Mouse (Mus musculus) cerebellum, adult 18-20 months (tissue): Measurements from ENCODE around the gene Myl7.
"Not testable (repeated sequence)": the region's sequence is repeated elsewhere in the genome, so short reads cannot be mapped to it uniquely, and the experiment has no call there.

Experiments
- DNase-seq, 2 experiments: peaks; one replicate each; pipeline ENCODE4 v3.0.0; 2021

Myl7 gene

DNA sequence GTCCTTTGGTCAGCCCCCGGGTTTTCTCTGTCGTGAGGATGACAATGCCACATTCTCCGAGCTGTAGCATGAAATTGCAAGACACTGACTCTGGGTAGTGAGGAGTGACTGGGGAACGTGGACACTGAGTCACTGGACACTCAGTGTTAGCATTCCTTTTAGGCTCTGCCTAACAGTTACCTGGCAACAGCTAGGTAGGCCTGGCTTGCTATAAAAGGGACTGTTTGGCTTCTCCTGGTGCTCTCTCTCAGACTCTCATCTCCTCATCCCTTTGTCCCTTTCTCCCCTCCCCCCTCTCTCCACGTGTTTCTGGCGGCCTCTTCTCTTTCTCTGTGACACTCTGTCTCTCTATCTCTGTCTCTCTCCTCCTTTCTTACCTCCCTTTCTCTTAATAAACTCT lies 3.8 kb upstream of the Myl7 start:
- no peak for DNase-seq

DNA sequence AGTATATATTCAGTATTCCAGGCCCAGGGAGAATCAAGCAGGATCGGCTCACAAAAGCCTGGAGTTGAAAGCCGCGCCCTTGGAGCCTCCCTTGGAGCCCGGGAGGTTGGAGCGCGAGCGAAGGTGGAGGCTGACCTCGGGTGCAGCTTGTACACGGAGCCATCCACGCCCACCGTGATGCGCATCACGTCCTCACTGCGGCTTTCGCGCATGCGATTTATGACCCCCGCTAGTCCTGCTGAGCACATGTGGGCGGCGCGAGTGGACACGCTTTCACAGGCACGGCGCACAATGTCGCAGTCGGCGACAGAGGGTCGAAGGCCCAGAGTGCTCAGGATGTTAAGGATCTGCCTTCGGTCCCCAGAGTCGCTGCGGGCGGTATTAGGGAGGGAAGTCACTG lies 3.4 kb upstream of the Myl7 start:
- peak; percentile 44 to 45 for DNase-seq

DNA sequence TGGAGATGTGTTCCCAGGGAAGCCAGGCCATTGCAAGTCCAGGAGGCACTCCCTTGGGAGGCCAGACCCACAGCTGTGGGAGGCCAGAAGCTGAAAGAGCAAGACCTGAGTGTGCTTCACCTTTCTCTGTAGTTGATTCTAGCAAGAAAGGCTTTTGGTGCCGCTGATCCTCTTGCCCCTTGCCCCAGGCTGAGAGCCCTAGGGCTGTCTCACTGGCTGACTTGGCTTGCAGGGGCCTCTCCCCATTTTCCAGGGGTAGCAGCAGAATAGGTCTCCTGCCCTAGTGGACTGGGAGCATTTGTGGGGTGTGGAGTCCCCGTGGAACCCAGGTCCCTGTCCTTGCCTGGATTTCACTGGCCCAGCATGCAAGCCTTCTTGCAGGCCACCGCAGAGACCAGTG lies 2.7 kb upstream of the Myl7 start:
- no peak for DNase-seq

DNA sequence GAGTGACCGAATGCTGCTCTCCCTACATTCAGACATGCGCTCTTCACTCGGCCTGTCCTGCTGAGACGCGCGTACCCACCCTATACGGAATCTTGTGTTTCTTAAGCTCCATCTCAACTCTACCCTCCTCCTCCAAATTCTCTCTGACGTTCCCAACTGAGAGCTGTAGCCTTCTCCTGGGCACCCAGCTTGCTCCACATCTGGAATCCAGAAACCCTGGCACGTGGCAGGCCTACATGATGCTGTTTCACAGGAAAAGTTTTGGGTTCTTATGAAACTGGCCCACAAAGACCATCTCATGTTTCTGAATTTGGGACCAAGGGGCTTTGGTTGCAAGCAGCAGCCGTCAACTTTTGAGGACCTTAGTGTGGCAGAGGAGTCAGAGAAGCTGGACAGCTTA lies 704 bp upstream of the Myl7 start:
- DNase-seq: no peak

DNA sequence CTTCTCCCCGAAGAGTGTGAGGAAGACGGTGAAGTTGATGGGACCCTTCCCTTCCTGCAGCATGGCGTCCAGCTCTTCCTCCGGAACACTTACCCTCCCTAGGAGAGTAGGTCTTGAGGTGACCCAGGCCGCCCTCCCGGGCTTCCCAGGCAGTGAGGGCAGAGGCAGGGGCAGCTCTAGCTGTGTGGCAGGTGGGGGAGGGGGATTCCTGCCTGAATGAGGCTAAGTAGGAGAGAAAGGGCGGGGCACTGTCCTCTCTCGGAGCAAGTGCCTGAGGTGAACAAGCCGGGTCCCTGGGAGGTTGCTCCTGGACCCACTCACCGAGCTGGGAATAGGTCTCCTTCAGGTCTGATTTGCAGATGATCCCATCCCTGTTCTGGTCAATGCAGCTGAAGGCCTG lies 743 bp downstream of the Myl7 start:
- DNase-seq: no peak

DNA sequence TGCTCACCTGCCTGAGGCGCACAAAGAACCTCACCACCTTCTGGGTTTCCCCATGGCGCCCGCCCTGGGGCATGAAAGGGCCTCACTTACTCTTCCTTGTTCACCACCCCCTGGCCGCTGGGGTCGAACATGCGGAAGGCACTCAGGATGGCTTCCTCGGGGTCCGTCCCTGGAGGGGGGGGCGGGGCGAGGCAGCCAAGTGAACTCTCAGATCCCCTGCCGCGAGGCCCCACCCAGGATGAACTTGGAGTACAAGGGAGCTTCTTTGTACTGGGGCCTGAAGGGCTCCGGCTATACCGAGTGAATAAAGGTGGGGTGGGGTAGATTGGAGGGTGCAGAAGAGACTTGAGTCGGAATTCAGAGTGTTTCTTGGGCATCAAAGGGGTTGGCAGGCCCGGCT lies 1.4 kb downstream of the Myl7 start:
- DNase-seq: no peak

DNA sequence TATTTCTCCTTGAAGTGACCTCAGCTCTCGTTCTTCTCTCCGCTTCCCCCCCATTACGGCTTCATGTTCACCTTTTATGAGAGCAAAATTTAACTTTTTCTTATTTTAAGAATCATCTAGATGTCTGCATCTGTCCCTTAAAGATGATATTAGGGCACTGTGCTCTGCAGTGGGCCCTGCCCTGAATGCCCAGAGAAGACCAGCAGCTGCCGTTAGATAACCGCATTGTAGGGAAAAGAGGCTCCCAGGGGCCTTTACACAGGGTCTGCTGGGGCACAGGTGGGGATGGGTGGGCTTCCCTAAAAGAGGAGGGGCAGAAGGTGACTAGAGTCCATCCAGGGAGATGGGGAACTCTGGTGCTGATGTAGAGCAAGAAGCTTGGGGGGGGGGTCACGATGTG lies 4.8 kb downstream of the Myl7 start:
- no peak for DNase-seq

DNA sequence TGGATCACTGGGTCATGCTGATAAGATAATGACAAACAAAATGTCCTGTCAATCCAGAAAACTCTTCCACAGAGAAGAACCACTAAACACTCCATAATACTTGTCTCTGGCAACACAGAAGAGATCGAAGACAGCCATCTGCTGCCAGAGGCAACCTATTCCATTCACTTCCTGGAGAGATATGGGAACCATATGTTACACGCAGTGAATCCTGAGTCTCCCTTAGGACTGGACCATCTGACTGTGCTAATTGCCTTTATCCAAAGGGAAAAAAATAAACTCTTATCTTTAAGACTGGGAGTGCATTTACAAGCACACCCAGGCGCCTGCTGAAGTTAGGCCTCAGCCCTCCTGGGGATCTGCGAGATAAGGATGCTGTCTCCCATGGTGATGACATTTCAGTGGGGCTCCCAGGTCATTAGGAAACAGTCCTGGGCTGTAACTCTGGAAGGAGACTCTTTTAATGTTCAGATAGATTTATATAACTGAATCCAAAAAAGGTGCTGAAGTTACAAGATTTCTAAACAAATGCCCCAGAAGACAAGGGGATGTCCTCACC lies 5.7 kb downstream of the Myl7 start:
- peak; percentile 34 to 37 for DNase-seq

DNA sequence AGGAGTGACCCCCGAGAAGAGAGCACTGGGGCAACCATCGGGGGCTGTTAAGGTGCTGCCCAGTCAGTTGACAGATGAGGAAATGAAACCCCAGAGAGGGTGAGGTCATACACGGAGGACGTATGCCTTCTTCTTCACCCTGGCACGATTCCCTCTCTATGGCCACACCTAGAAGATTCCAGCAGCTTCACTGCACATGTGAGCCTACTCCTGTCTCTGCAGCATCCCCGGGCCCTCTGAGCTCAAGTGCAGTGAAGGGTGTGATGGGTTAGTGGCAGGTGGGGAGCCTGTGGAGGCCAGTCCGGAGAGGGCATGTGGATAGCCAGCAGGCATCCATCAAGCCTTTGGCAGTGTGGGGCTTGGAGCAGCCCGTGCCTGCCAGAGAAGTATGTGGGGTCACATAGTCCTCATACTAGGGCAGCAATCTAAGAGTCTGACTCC lies 6.4 kb downstream of the Myl7 start:
- peak; percentile 64 to 69 for DNase-seq

DNA sequence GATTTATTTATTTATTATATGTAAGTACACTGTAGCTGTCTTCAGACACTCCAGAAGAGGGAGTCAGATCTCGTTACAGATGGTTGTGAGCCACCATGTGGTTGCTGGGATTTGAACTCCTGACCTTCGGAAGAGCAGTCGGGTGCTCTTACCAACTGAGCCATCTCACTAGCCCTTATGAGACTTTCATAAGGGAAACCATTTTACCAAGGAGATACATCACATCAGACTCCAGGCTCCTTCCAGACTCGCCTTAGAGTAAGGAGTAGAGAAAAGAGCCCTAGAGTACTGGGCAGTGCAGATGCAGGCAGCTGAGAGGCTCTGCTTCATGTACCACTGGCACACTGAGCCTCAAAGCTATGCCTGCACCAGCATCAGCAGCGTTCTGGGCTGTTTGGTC lies 10.0 kb downstream of the Myl7 start:
- not testable (repeated sequence) for DNase-seq

DNA sequence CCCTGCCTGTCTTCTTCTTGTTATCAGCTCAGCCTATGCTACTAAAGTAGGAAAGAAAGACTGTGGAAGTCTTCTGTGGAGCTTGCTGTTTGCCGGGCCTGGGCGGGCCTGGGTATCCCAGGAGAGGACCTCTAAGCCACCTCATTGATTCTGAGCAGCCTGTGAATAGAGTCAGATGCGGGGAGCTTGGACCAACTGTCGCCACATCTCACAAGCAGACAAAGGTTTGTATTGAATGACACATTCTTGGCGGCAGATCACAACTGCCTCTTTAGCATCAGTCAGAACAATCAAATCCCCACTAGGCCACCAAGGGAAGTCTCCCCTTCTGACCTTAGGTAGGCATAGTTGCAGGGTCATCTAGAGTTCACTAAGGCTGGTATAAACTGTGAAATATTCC lies 11.3 kb downstream of the Myl7 start:
- DNase-seq: no peak

DNA sequence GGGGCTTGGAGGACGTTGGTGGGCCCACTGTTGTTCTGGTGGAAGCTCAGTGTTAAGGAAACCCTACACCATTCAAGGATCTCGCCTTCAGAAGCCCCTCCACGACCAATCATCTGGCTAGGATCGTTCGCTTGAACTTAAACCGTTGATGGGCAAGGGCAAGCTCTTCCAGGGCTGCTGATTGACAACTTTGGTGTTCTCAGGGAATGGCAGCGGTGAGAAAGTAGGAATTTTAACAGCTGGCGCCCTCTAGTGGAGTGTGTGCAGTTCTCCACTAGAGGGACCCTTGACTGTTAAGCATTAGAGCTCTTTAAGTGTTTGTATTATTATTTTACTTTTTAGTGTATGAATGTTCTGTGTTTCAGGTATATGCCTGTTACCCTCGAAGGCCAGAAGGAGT lies 12.4 kb downstream of the Myl7 start:
- peak; percentile 65 to 78 for DNase-seq

DNA sequence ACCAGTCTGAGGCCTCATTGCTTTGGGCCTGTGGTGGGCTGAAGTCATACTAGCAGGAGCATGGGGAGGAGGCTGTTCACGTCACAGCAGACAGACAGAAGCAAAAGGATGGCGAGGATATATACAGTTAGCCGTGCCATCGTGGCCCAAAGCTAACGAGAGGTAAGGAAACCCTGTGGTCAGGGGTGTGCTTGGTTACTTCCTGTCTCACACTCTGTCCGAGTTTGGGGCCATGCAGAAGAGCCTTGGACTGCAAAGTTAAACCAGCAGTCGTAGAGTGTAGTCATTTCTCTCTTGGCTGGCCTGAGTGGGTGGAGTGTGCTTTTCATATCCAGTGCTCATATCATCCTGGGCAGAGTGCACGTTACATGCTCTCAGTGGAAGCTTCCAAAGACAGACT lies 16.1 kb downstream of the Myl7 start:
- DNase-seq: no peak

DNA sequence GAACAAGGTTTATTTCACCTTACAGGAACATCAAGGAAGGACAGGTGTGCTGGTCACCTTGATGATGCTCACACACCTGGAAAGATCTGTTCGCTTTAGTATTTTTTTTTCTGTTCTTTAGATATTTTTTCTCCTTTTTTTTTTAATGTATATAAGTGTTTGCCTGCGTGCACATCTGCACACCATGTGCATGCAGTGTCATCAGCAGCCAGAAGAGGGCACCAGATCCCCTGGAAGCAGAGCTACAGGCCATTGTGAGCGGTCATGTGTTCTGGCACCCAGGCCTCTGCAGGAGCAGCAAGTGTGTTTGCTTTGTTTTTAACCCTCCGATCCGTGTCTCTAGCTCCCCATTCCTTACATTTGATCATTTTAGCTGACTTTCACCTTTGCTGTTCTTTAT lies 18.7 kb downstream of the Myl7 start:
- DNase-seq: peak; percentile 72 to 78

DNA sequence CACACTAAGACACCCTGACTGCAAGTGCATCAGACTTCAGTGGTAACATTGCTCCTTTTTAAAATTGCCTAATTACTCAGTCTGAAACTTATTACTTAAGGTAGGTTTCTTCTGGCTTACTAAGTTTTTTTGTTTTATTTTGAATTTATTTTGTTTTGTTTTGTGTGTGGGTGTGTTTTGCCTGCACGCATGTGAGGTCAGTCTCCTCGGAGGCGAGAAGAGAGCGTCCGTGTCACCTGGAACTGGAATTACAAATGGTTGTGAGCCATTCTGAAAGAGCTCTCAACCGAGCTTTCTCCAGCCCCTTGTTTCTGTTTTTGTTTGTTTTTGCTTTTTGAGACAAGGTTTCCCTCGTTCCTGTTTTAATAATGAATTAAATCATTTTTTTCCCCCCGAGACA lies 19.9 kb downstream of the Myl7 start:
- no peak for DNase-seq

DNA sequence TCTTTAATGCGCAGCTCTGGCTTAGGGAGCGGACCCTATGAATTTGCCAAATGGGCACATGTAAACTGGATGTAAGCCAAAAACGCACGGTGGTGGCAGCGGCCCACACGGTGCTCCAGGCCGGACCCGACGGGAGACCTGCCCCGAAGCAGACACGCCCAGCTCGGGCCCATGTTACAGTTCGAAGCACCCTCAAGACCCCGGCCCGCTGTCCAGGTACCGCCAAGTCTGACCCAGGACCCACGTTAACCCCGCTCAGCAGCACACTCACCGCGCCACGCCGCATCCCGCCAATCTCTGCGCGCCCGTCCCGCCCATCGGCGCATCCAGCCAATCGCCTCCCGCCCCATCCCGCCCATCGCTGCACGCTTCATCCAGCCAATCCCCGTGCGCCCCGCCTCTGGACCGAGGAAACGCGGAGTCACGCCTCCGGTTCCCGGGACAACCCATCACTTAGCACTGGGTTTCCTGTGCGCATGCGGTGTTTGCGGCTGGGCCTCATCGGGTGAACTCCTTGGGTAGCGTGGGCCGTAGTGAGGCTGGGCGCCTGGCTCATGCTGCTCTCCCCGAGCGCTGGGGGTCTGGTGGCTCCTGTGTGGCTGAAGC lies 20.6 kb downstream of the Myl7 start, which contains the start of gene Pold2:
Pold2 (minus strand) TSS at position 372 of the 606 bp plus-strand sequence.
- DNase-seq: peak; percentile 96 to 99

DNA sequence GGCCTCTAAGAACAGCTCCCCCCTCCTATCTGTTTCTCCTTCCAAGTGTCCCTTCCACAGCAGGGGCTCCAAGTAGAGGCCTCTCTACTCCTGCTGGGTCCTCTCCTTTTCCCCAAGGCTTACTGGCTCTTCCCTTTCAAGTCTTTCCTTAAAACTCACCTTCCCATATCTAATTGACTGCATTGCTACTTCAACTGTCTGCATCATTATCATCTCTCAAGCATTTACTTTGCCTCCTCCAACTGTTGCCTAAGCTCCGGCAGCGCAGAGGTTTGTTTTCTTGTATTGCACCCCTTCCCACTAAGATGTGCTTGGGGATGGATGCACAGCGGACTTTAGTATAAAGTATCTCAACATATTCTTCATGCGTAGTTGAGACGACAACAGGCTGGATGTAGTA lies 21.2 kb downstream of the Myl7 start:
- no peak for DNase-seq

DNA sequence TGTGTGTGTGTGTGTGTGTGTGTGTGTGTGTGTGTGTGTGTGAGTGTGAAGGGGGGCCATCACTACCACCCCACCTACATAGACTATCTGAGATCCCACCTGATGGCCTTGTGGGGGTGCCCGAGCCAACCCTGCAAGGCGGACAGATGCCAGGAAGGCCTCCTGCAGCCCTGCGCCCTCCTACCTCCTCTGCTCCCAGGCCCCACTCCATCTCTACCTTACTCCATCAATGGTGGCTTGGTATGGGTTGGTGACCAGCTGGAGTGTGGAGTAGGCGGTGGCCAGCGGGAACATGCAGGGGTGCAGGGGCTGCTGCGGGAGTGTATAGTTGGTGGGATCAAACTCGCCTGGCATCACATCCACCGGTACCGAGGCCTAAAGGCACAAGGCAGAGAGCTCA lies 25.4 kb downstream of the Myl7 start:
- DNase-seq: no peak

DNA sequence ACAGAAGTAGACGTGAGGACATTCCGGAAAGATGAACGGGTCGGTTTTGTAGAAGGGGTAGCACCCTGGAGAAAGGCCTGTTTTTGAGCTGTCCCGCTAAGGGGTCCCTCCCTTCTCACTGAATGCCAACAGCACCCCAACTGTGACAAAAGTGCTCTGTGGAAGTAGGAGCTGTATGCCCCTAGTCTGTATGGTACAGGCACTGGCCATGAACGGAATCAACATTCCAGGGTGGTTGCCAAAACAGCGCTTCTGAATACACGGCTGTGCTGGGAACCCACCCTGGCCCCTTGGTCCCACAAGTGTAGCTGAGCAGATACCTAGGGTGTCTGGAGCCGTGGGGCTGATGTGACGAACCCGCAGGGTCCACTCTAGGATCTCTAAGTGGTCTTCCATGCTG lies 25.9 kb downstream of the Myl7 start:
- DNase-seq: no peak

DNA sequence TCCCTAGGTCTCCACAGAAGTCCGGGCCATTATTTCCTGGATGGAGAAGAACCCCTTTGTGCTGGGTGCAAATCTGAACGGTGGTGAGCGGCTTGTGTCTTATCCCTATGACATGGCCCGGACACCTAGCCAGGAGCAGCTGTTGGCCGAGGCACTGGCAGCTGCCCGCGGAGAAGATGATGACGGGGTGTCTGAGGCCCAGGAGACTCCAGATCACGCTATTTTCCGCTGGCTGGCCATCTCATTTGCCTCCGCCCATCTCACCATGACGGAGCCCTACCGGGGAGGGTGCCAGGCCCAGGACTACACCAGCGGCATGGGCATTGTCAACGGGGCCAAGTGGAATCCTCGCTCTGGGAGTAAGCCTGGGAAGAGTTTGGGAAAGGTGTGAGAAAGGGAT lies 28.5 kb downstream of the Myl7 start:
- DNase-seq: no peak

DNA sequence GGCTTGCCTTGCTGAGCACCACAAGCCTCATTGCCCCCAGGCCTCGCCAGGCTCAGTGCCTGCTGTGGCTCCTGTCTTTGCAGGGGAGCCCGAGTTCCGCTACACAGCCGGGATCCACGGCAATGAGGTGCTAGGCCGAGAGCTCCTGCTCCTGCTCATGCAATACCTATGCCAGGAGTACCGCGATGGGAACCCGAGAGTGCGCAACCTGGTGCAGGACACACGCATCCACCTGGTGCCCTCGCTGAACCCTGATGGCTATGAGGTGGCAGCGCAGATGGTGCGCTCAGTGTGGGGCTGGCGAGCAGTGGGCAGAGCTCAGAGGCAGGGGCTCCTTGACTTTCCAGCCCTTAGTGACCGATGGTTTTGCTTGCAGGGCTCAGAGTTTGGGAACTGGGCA lies 29.3 kb downstream of the Myl7 start:
- DNase-seq: peak; percentile 41 to 46

DNA sequence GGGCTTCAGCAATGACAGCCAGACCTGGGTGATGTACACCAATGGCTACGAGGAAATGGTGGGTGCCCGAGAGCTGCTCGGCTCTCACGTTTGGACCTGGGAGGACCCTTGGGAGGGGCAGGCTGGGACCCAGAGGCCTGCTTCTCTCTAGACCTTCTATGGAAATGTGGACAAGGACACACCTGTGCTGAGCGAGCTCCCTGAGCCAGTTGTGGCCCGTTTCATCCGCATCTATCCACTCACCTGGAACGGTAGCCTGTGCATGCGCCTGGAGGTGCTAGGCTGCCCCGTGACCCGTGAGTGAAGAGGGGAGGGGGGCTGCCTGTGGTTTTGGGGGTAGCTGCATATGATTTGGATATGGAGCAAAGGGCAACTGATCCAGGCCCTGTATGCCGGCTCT lies 30.3 kb downstream of the Myl7 start:
- DNase-seq: no peak

DNA sequence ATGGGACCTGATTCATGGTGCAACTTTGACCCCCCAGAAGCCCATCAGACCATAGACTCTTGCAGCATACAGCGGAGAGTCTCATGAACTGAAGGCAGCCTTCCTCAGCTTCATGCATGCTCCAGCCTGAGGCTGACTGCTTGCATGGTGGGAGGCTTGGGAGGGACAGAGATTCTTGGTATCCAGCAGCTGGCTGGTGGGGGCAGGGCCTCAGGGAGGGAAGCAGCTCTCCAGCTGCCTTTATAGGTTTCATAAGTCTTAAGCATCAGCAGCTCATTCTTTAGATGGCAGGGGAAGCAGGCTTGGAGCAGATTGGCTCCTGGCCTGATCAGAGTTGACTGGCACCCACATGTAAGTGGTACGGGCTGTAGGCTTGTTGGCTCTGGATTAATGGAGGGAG lies 31.4 kb downstream of the Myl7 start:
- no peak for DNase-seq

DNA sequence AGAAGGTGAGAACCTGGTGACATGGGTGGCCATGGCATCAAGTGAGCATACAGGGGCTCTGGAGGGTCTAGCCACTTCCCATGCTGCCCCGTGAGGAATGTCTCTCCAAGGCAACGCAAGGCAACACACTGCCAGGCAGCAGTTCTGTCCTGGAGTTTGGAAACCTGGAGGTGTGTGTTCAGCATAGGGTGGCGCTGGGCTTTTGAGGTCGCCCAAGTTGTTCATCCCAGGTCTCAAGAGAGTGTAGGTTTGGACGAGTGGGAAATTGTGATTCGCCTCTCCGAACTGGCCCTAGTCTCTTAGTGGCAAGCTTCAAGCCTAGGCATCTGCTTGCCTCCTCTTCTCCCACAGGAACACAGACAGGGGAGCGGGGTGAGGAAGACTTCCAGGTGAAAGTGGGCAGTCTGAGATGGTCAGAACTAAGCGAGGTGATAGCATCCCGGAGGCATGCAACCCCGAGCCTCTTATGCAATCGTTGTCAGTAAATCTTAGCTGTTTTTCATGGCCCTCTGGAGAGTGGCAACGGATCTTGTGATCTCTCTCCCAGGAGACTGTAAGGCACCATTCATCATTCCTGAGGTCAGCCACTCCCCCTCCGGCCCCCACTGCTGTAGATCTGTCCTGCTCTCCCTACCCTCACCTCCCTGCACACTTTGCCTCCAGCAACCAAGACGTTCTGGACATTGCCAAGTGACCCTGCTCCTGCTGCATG lies 36.0 kb downstream of the Myl7 start:
- DNase-seq: no peak
